Mouse (Mus musculus): Measurements from ENCODE around the gene Asb7.

Gene Asb7

DNA sequence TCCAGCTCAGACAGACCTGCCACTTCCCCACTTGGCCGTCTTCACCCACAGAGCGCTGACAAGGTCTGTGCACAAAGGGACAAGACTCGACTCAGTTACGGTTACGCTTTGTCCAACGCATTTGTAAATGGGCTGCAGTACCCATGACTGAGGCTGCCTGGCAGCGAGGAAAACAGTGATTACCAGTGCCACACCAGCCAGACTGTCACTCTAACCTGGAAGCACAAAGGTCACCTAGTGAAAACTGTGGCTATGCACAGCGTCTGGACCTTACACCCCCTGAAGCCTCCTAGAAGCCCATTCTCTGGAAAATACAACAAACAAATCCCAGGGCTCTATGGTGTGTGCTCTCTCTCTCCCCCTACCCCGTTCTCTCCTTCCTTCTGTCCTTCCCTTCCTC is 33.9 kb downstream of the Asb7 start:
- no peak for DNase-seq (ENCODE audit: low read depth in 2 of 2, low spot score in 2 of 2)

- no peak for DNase-seq (ENCODE audit: low read depth in 2 of 2, low spot score in 2 of 2)
These were observed 35.8 kb downstream of the Asb7 start for GRCm38 (mm10) chr7:66653596-66653995.

- DNase-seq (ENCODE audit: low read depth in 2 of 2, low spot score in 2 of 2), result peak; percentile 8 to 16
These were observed 37.2 kb downstream of the Asb7 start for GRCm38 (mm10) chr7:66652216-66652615.

DNA sequence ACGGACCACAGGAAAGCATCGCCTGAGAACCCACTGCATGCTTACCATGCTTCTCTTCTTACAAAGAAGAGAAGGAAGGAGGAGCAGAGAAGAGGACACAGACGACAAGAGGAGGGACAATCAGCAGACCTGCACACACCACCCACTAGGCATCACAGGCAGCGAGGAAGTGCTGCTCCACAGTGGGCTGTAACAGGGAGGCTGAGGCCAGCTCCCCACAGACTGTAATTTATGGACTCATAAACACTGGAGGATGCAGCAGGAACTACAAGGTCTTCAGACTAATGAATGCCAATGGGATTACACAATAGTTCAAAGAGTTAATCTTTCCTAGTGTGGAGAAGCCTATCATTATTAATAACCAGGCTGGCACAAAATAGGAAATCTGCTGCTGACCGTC is 38.5 kb downstream of the Asb7 start:
- no peak for DNase-seq (ENCODE audit: low read depth in 2 of 2, low spot score in 2 of 2)

- no peak for DNase-seq (ENCODE audit: low read depth in 2 of 2, low spot score in 2 of 2)
These were observed 40.2 kb downstream of the Asb7 start for GRCm38 (mm10) chr7:66649181-66649580.

- no peak for DNase-seq (ENCODE audit: low read depth in 2 of 2, low spot score in 2 of 2)
These were observed 43.7 kb downstream of the Asb7 start for GRCm38 (mm10) chr7:66645736-66646135.

- no peak for DNase-seq (ENCODE audit: low read depth in 2 of 2, low spot score in 2 of 2)
These were observed 56.0 kb downstream of the Asb7 start for GRCm38 (mm10) chr7:66633351-66633750.

GRCm38 (mm10) chr7:66630154-66630800 is 59.1 kb downstream of the Asb7 start:
- DNase-seq (ENCODE audit: low read depth in 2 of 2, low spot score in 2 of 2), result no peak

DNA sequence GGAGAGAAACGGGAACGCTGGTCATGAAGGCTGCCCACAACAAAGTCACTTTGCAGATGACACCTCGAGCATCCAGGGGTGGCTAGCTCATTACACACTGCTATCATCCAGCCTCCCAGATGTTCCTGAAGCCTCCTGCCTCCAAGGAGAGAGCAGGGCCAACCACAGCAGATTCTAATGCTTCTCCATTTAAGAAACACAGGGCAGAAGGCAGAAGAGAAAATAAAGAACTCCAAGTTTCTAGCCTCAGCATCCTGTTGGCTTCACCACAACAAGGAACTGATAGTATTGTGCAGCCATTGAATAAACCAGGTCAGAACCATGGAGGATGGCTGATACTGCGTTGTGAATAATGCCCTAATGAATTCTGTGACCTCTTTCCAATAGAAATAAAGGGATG is 60.0 kb downstream of the Asb7 start:
- no peak for DNase-seq (ENCODE audit: low read depth in 2 of 2, low spot score in 2 of 2)

DNA sequence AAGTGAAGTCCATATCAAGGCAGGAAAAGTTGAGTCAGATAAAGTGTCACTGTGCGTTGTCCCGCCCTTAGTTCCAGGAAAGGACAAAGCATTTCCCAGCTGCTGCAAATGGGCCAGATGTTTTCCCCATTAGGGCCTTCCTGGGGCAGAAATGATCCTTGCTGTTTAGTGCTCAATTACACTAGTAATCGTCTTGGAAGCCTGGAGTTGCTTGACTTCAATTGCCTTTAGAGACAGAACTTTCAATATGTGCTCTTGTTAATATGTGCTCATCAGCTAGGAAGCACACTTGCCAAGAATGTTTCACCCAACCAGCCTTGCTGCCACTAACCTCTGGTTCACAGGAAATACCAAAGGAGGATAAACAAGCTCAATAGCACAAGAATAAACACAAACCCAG is 66.0 kb downstream of the Asb7 start:
- no peak for DNase-seq (ENCODE audit: low read depth in 2 of 2, low spot score in 2 of 2)

DNA sequence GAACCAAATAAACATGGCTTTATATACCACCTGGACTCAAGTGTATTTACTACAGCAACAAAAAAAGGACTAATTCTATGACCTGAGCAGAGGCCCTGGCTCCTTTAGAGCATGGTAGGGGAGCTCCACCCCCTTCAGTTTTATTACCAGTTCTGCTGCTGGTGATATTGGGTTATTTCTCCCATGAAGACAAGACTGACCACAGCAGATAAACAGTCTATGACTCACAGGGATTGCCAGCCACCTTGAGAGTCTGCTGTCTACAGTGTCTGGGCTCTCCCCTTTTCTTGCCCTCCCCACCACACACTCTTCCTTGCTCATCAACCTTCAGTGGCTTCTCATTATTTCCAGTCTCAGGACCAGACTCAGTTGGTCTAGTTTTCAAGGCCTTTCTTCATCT is 87.5 kb downstream of the Asb7 start:
- no peak for DNase-seq (ENCODE audit: low read depth in 2 of 2, low spot score in 2 of 2)

DNA sequence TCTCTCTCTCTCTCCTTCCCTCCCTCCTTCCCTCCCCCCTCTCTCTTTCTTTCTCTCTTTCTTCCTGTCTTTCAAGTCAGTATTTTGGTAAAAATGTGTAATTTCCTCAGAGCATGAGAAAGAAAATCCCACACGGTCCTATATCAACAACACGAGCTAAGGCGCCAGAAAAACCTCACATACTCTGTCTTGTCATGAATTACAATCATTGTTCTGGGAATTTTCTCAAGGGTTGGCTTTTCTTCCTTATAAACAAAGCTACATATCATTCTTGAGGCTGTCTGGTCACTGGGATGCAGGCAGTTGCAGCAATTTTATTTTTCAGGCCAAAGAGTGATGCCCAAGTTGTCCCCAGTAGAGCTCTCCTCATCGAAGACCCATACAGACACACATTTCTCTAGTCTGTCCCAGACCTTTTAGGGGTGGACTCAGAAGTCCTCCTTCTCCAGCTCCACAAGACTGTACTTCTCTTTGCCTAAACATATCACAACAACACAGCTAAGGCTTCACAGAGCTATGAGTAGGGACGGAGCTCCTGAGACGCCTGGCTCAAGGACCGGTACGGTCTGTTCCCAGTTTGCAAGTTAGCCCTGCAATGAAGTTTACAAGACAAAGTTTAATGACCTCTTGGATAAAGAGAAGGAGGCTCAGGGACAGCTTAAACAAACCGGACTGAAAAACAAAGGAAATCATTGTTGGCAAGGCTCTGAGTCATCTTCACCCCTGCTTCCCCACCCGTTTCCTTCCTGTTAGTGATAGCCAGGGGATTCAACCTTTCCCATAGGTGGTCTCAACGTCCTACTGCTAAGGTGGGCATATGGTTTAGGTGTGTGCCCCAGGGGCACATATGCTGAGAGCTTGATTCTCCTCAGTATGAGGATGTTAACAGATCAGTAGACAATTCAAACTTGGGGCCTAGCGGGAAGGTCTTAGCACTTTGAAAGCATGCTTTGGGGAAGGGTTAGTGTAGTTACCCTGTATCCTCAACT is 88.5 kb downstream of the Asb7 start:
- DNase-seq (ENCODE audit: low read depth in 2 of 2, low spot score in 2 of 2), result no peak

GRCm38 (mm10) chr7:66600126-66600525 is 89.3 kb downstream of the Asb7 start:
- DNase-seq (ENCODE audit: low read depth in 2 of 2, low spot score in 2 of 2), result no peak

- DNase-seq (ENCODE audit: low read depth in 2 of 2, low spot score in 2 of 2), result no peak
These were observed 91.5 kb downstream of the Asb7 start for GRCm38 (mm10) chr7:66597900-66598299.

Measured in CD8-positive naive resting alpha-beta T cell, adult 2 months (primary cell).